Mouse (Mus musculus): Measurements from ENCODE around the gene Cbx4. TPM values are rescaled to one million over a fixed set of nuclear protein-coding genes. Genes with fewer than 3 reads are reported as not detected.

Cbx4 gene
- polyA plus RNA-seq, 1 experiment from 2014 or later = 4.8 TPM

DNA sequence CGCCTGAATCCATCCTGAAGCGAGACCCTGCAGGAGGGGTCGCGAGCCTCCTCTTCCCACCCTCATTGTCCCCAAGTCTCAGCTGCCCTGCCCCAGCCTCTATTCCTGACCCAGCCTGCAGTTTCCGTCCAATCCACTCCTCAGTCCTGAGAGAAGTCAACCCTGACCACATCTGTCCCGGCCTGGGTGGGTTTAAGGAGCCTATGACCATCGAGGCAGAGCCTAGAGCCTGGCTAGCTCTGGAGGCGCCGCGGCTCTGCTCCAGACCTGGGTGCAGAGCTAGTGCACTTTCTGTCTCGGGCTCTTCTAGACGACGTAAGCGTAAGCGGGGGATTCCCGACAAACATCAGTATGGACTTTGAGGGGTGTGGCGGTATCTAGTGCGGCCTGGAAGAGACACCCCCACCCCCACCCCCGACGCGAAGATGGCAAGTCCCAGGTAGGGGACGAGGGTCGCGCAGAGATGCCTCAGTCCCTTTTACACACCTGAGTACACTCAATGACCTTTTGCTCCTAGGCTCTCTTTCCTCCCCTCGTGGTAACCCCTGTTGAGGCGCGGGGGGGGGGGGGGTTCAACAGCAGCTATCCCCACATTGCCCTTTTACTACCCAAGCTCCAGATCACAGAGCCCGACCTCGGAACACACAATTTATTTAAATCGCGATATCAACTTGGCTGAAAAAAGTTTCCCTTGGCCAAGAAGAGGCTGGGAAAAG, 44.1 kb downstream of the Cbx4 start:
- Histone ChIP-seq H3K9me3 (replicated peaks; ENCODE audit: control insufficient read depth, low read length) (no peaks in the 10 kb centered on the region), H3K27ac (replicated peaks; ENCODE audit: low read depth, low read length) (no peak overlapping the region), H3K4me3 (ENCODE audit: low read depth, low read length) (peak overlapping the region; percentile 56), H3K4me2 (ENCODE audit: low read depth, low read length) (peak overlapping the region; percentile 88), H3K4me1 (ENCODE audit: control insufficient read depth, insufficient read depth, low read length) (peaks cover 12% of the 10 kb centered on the region), H3K27me3 (ENCODE audit: control insufficient read depth, insufficient read depth, low read length) (peaks cover 37% of the 10 kb centered on the region), H3K36me3 (replicated peaks; ENCODE audit: control insufficient read depth, insufficient read depth, low read depth, low read length) (no peaks in the 10 kb centered on the region; the same call in 1 of the 2 replicates), H3K9ac (replicated peaks; ENCODE audit: low read length) (peak overlapping the region; percentile 60)
- ATAC-seq (replicated peaks; ENCODE audit: insufficient number of reproducible peaks, low FRiP score, low TSS enrichment, low read depth) = peak; percentile 25; the same call in 1 of the 2 replicates
- peak; percentile 43 for DNase-seq (ENCODE audit: low spot score)
- WGBS = under 1% methylated on average over 30 of the region's 31 CpGs

DNA sequence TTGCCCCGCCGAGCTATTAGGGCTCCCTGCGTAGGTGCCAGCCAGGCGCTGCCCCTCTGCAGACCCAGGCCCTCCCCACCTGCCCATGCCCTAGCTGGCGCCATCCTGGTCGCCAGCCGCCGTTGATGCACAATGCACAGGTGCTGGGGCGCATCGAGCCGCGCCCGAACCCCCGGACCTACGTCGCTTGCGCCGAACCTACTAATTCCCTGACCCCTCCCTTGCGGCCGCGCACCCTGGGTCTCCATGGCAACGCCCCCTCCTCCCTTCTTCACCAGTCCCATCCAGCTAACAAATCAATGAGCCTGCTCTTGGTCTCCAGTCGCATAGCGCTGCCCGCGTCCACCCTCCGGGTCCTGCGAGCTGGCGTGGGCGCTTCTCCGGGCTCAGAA, 44.7 kb downstream of the Cbx4 start:
- no peaks in the 10 kb centered on the region for H3K9me3 ChIP-seq (replicated peaks; ENCODE audit: control insufficient read depth, low read length)

DNA sequence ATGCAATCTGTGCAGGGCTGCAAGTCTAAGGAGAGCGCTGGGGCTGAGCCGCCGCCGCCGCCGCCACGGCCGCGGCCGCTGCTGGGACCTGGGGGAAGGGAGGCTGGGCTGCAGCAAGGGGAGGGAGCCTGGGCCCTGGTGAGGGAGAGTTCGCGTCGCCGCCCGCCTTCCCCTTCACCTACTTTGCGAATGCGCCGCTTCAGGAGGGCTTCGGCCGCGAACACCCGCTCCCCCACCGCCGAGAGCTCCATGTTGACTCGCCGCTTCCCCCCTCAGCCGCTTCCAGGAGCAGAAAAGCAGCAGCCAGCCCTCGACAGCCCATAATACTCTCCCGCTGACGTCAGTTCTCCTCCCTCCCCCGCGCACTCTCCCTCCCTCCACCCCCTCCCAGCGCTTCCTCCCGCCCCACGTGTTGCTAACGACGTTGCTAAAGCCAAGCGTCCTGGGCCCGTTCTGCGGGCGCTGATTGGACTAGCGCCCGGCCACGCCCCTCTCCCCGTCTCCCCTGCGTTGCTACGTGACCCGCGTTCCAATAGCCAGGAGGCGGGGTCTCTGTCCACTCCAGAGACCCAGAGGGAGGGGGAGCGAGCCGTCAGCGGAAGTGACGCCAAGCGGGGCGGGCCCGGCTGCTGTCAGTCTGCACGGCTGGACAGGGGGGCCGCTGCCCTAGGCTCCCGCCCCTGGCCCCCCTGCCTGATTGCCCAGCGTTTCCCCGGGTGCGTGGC, 45.3 kb downstream of the Cbx4 start, which contains the start of gene Cbx8:
Gene Cbx8 (minus strand): TSS at position 370 of the 725 bp plus-strand sequence.
- Histone ChIP-seq H3K4me1 (ENCODE audit: control insufficient read depth, insufficient read depth, low read length) (peaks cover 12% of the 10 kb centered on the region), H3K27me3 (ENCODE audit: control insufficient read depth, insufficient read depth, low read length) (peaks cover 30% of the 10 kb centered on the region), H3K27ac (replicated peaks; ENCODE audit: low read depth, low read length) (peak within 1 kb of the TSS; percentile 53; the same call in 1 of the 2 replicates), H3K36me3 (replicated peaks; ENCODE audit: control insufficient read depth, insufficient read depth, low read depth, low read length) (no peaks in the 10 kb centered on the region; the same call in 1 of the 2 replicates), H3K9me3 (replicated peaks; ENCODE audit: control insufficient read depth, low read length) (no peaks in the 10 kb centered on the region), H3K9ac (replicated peaks; ENCODE audit: low read length) (peak within 1 kb of the TSS; percentile 80), H3K4me3 (ENCODE audit: low read depth, low read length) (peak within 1 kb of the TSS; percentile 60), H3K4me2 (ENCODE audit: low read depth, low read length) (peak within 1 kb of the TSS; percentile 88)
- under 1% methylated on average over 54 of the region's 63 CpGs for WGBS
- peak; percentile 100 for DNase-seq (ENCODE audit: low spot score)
- peak; percentile 85 for ATAC-seq (replicated peaks; ENCODE audit: insufficient number of reproducible peaks, low FRiP score, low TSS enrichment, low read depth)

More for the DNA sequence above, 44.7 kb downstream of the Cbx4 start:
- no peaks in the 10 kb centered on the region; the same call in 1 of the 2 replicates for H3K36me3 ChIP-seq (replicated peaks; ENCODE audit: control insufficient read depth, insufficient read depth, low read depth, low read length)
- H3K4me3 ChIP-seq (ENCODE audit: low read depth, low read length) = peak overlapping the region; percentile 56
- no peak; the same call in 1 of the 2 replicates for ATAC-seq (replicated peaks; ENCODE audit: insufficient number of reproducible peaks, low FRiP score, low TSS enrichment, low read depth)
- DNase-seq (ENCODE audit: low spot score) = peak; percentile 66
- H3K4me1 ChIP-seq (ENCODE audit: control insufficient read depth, insufficient read depth, low read length) = peaks cover 12% of the 10 kb centered on the region
- H3K9ac ChIP-seq (replicated peaks; ENCODE audit: low read length) = peak overlapping the region; percentile 60
- 0 out of 2 replicates have a peak overlapping the region, but pooled peaks have one; percentile 53 for H3K27ac ChIP-seq (replicated peaks; ENCODE audit: low read depth, low read length)
- H3K27me3 ChIP-seq (ENCODE audit: control insufficient read depth, insufficient read depth, low read length) = peaks cover 31% of the 10 kb centered on the region
- WGBS = 0% methylated on average over 31 of the region's 31 CpGs
- peak overlapping the region; percentile 88 for H3K4me2 ChIP-seq (ENCODE audit: low read depth, low read length)

DNA sequence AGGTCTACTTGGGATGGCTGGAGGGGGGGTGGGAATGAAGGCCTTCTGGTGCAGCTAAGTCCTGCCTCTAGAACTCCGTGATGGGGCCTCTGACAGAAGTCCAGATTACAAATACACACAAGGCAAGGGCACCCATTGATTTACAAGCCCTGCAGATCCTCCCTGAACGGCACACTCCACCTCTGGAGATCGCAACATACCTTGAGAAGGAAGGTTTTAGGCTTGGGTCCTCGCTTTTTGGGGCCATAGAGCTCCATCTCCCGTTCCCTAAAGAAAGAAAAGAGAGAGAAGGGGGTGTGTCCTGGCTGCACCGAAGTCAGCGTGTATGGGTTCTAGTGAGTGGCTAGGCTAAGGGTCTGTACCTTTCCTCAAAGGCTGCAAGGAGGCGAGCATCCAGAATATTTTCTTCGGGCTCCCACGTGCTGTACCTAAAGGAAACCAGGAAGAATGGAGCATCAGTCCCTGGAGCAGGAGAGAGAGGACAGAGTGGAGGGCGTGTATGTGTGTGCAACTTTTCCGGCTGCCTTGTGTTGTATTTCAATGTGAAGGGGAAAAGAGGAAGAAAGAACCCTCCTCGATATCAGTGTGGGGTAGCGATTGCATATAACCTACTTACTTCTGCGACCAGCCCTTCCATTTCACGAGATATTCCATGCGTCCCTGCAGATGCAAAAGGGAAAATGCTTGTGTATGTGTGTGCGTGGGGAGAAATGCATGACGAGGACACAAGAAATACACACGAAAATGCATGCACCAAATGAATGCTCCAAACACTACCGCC, 46.1 kb downstream of the Cbx4 start:
- ATAC-seq (replicated peaks; ENCODE audit: insufficient number of reproducible peaks, low FRiP score, low TSS enrichment, low read depth) (no peak), DNase-seq (ENCODE audit: low spot score) (no peak)
- Histone ChIP-seq H3K4me3 (ENCODE audit: low read depth, low read length) (peak overlapping the region; percentile 60), H3K27ac (replicated peaks; ENCODE audit: low read depth, low read length) (no peak overlapping the region), H3K36me3 (replicated peaks; ENCODE audit: control insufficient read depth, insufficient read depth, low read depth, low read length) (no peaks in the 10 kb centered on the region; the same call in 1 of the 2 replicates), H3K9me3 (replicated peaks; ENCODE audit: control insufficient read depth, low read length) (no peaks in the 10 kb centered on the region), H3K4me1 (ENCODE audit: control insufficient read depth, insufficient read depth, low read length) (peaks cover 12% of the 10 kb centered on the region), H3K4me2 (ENCODE audit: low read depth, low read length) (peak overlapping the region; percentile 48), H3K27me3 (ENCODE audit: control insufficient read depth, insufficient read depth, low read length) (peaks cover 33% of the 10 kb centered on the region), H3K9ac (replicated peaks; ENCODE audit: low read length) (peak overlapping the region; percentile 80)
- WGBS = 4% methylated on average over 21 of the region's 21 CpGs

DNA sequence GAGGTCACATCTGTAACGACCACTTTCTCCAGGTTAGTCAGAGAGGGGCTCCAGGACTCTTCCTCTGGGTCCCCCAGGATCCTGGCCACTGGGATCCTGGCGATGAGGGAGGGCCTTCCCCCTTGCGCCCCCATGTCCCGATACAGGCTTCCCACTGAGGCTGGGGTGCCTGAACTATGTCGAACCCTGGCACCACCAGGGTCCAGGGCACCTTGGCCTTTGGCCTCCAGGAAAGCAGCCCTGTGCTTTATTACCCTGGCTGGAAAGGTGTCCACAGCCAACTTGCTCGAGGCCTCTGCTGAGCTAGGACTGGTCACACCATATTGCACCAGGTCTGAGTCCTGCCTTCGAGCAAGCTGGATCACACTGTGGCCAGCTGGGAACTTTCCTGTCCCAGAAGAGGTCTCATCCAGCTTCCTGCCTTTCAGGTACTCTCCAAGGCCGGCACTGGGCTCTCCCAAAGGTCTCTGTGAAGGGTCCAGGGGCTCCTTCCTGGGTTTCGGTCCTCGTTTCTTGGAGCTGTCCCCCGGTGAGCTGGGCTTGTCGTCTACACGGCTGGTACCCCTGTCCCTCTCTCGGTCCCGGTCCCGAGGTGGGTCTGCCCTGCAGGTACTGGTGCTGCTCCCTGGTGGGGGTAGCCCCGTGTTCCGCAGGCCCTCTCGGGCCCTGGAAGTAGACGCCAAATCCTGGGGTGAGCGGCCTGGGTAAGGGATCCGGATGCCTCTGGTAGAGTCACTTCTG, 47.1 kb downstream of the Cbx4 start:
- Histone ChIP-seq H3K9me3 (replicated peaks; ENCODE audit: control insufficient read depth, low read length) (no peaks in the 10 kb centered on the region), H3K36me3 (replicated peaks; ENCODE audit: control insufficient read depth, insufficient read depth, low read depth, low read length) (no peaks in the 10 kb centered on the region; the same call in 1 of the 2 replicates), H3K4me3 (ENCODE audit: low read depth, low read length) (no peak overlapping the region), H3K9ac (replicated peaks; ENCODE audit: low read length) (no peak overlapping the region), H3K27ac (replicated peaks; ENCODE audit: low read depth, low read length) (no peak overlapping the region), H3K4me2 (ENCODE audit: low read depth, low read length) (0 out of 2 replicates have a peak overlapping the region, but pooled peaks have one; percentile 10), H3K4me1 (ENCODE audit: control insufficient read depth, insufficient read depth, low read length) (peaks cover 11% of the 10 kb centered on the region), H3K27me3 (ENCODE audit: control insufficient read depth, insufficient read depth, low read length) (peaks cover 32% of the 10 kb centered on the region)
- DNase-seq (ENCODE audit: low spot score) = no peak
- WGBS = 24% methylated on average over 22 of the region's 22 CpGs
- no peak for ATAC-seq (replicated peaks; ENCODE audit: insufficient number of reproducible peaks, low FRiP score, low TSS enrichment, low read depth)

DNA sequence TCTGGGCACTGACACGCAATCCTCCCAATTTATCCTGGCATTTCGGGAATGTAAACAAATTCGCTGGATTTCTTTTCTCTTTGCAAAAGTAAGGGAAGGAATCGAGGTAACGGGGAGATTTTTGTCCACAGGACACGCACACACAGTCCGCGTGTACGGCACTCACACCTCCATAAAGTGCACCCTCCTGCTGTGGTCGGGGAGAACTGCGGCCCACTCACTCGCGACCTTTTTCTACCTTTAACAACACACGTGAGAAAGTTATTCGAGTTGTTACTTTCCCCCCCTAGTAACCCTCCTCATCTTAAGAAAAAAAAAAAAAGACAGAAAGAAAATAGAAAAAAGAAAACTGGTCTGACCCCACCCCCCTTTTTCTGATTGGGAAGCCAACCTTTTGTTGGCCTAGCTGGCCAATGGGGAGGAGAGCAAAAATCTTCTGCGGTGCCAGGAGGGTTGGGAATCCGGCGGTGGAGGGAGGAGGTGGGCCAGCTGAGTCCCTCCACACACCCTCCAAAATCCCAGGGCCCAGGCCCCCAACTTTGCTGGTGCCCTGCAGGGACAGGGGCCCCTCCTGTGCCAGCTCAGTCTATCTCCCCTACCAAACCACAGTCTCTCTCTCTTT, 48.1 kb downstream of the Cbx4 start:
- H3K9me3 ChIP-seq (replicated peaks; ENCODE audit: control insufficient read depth, low read length) = no peaks in the 10 kb centered on the region
- DNase-seq (ENCODE audit: low spot score) (peak; percentile 65), ATAC-seq (replicated peaks; ENCODE audit: insufficient number of reproducible peaks, low FRiP score, low TSS enrichment, low read depth) (no peak)
- peaks cover 11% of the 10 kb centered on the region for H3K4me1 ChIP-seq (ENCODE audit: control insufficient read depth, insufficient read depth, low read length)
- H3K4me3 ChIP-seq (ENCODE audit: low read depth, low read length) = peak overlapping the region; percentile 44; the same call in 1 of the 2 replicates
- no peak overlapping the region for H3K27ac ChIP-seq (replicated peaks; ENCODE audit: low read depth, low read length)
- peaks cover 32% of the 10 kb centered on the region for H3K27me3 ChIP-seq (ENCODE audit: control insufficient read depth, insufficient read depth, low read length)
- H3K4me2 ChIP-seq (ENCODE audit: low read depth, low read length) = peak overlapping the region; percentile 80
- WGBS = 1% methylated on average over 18 of the region's 18 CpGs
- no peaks in the 10 kb centered on the region; the same call in 1 of the 2 replicates for H3K36me3 ChIP-seq (replicated peaks; ENCODE audit: control insufficient read depth, insufficient read depth, low read depth, low read length)
- no peak overlapping the region; the same call in 1 of the 2 replicates for H3K9ac ChIP-seq (replicated peaks; ENCODE audit: low read length)

Data from embryonic facial prominence, embryonic 11.5 days (tissue).